Mouse (Mus musculus): Measurements from ENCODE around the gene Cd59a.
"Not testable (repeated sequence)": the region's sequence is repeated elsewhere in the genome, so short reads cannot be mapped to it uniquely, and the experiment has no call there.

Gene Cd59a

GRCm38 (mm10) chr2:104109528-104109927 lies 13.9 kb downstream of the Cd59a start:
- no peak for DNase-seq

GRCm38 (mm10) chr2:104110031-104110430 lies 14.4 kb downstream of the Cd59a start:
- DNase-seq = no peak

- not testable (repeated sequence) for DNase-seq
Measured at GRCm38 (mm10) chr2:104111170-104111797, 15.7 kb downstream of the Cd59a start.

- DNase-seq = peak; percentile 74
Measured at GRCm38 (mm10) chr2:104113563-104113962, 18.0 kb downstream of the Cd59a start.

- peak; percentile 53 for DNase-seq
Measured at GRCm38 (mm10) chr2:104114898-104115297, 19.3 kb downstream of the Cd59a start.

GRCm38 (mm10) chr2:104117173-104117572 lies 21.6 kb downstream of the Cd59a start:
- DNase-seq = not testable (repeated sequence)

- DNase-seq = no peak
Measured at GRCm38 (mm10) chr2:104119097-104119496, 23.5 kb downstream of the Cd59a start.

GRCm38 (mm10) chr2:104120312-104120711 lies 24.7 kb downstream of the Cd59a start:
- DNase-seq = no peak

GRCm38 (mm10) chr2:104121681-104122504 lies 26.3 kb downstream of the Cd59a start:
- DNase-seq = peak; percentile 94

- peak; percentile 99 for DNase-seq
Measured at GRCm38 (mm10) chr2:104122505-104123378, 27.1 kb downstream of the Cd59a start, which contains the start of gene A930018P22Rik. Gene A930018P22Rik (plus strand): TSS chr2:104122769.

GRCm38 (mm10) chr2:104123540-104123939 lies 27.9 kb downstream of the Cd59a start:
- no peak for DNase-seq

- DNase-seq = no peak
Measured at GRCm38 (mm10) chr2:104124071-104124470, 28.5 kb downstream of the Cd59a start.

GRCm38 (mm10) chr2:104128803-104129531 lies 33.4 kb downstream of the Cd59a start:
- DNase-seq = peak; percentile 92

- DNase-seq = peak; percentile 93
Measured at GRCm38 (mm10) chr2:104130165-104130564, 34.6 kb downstream of the Cd59a start.

GRCm38 (mm10) chr2:104130969-104131368 lies 35.4 kb downstream of the Cd59a start:
- DNase-seq = no peak

GRCm38 (mm10) chr2:104132266-104132859 lies 36.8 kb downstream of the Cd59a start:
- DNase-seq = no peak

- no peak for DNase-seq
Measured at GRCm38 (mm10) chr2:104133042-104133810, 37.6 kb downstream of the Cd59a start.

- DNase-seq = no peak
Measured at GRCm38 (mm10) chr2:104134150-104135056, 38.8 kb downstream of the Cd59a start.

- no peak for DNase-seq
Measured at GRCm38 (mm10) chr2:104135920-104136319, 40.3 kb downstream of the Cd59a start.

GRCm38 (mm10) chr2:104142140-104142539 lies 46.5 kb downstream of the Cd59a start:
- DNase-seq = peak; percentile 71
